Mouse (Mus musculus) kidney, postnatal 4 days (tissue): ENCODE measurements around the gene Gm17268.

Experiments used
- DNase-seq, 2 experiments: peaks; one replicate each; pipeline ENCODE4 v3.0.0; 2021; ENCODE audit warnings: mixed read lengths in 2 of 2

Gene Gm17268

GRCm38 (mm10) chr11:82038535-82038934, at the start of gene Gm17268:
Gene Gm17268, minus strand, starts transcription at chr11:82038562.
- no peak for DNase-seq

DNA sequence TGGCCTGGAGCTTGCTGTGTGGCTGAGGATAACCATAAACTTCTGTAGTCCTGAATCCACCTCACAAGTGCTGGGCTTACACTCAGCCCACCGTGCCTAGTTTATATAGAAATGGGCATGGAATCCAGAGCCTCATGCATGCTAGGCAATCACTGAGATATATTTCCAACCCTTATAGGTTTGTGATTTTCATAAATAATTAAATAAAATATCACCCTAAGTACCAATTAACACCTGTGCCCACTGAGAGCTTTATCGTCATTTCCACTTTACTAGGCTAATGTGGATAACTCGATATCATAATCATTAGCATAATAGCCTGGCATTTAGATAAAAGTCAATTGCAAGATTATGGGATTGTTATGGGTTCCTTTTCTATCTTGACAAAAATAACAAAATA, 46.0 kb upstream of the Gm17268 start:
- DNase-seq = no peak

GRCm38 (mm10) chr11:82080865-82081264, 42.5 kb upstream of the Gm17268 start:
- no peak for DNase-seq

GRCm38 (mm10) chr11:82078136-82078730, 39.9 kb upstream of the Gm17268 start:
- DNase-seq = no peak

- DNase-seq = no peak
Observed at GRCm38 (mm10) chr11:82077031-82077430, 38.7 kb upstream of the Gm17268 start.

- no peak for DNase-seq
Observed at GRCm38 (mm10) chr11:82073686-82074085, 35.3 kb upstream of the Gm17268 start.

- DNase-seq = no peak
Observed at GRCm38 (mm10) chr11:82072984-82073383, 34.6 kb upstream of the Gm17268 start.

DNA sequence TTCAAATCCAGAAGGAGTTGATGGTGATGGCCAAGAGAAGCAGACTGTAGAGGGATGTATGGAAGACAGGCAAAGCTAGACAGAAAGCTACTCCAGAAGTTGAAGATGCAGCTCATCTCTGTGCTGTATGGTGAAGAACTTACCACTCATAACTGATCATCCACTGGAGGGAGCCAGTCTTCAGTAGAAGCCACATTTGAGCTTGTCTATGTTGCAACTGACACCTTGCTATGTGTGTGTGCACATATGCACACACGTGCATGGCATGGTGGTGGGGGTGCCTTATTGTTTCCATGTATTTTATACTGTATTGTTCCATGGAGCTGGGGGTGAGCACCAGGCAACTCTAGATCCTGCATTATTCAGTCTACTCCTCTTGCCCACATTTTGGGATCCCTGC, 34.0 kb upstream of the Gm17268 start:
- no peak for DNase-seq

DNA sequence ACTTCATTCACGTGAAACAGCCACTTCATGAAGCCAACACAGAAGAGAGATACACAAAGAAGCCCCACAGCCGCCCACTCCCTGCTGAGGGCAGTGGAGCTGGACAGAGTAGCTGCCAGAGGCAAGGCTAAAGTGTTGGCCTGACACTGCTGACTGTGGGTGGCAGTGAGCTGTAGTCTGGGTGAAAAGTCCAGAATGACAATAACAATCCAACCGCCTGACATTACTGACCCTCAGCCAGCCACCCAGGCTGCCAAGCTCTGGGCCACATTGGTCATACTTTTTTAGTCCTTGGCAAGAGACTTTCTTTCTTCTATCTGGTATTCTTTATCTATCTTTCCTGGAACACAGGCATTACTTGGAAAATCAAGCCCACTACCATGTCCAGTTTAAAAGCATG, 32.7 kb upstream of the Gm17268 start:
- no peak for DNase-seq

DNA sequence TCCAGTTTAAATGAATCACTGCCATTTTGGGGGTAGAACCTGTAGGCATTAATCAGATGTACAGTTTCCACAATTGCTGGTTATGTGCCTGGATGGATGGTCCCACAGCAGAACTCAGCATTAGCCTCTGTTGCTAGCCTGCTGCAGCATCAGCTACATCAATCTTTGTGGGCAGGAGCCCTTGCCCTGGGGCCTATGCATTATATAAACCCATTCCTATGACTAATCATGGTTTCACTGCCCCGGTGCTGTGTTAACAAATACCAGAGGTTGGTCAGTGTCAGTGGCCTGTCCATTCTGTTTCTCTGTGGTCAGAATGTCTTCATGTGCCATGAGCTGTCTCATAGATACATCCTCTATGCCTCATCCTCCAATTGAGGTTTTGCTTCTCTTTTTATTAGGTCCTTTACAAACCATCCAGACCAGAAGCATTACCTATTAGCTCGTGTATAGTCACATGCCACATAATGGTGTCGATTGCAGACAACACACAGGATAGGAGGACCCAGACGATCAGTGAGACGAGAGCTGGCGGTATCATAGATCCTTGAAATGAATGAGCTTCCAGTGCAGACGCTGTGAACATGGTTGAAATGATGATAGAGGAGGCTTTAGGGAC, 28.7 kb upstream of the Gm17268 start:
- DNase-seq = no peak

DNA sequence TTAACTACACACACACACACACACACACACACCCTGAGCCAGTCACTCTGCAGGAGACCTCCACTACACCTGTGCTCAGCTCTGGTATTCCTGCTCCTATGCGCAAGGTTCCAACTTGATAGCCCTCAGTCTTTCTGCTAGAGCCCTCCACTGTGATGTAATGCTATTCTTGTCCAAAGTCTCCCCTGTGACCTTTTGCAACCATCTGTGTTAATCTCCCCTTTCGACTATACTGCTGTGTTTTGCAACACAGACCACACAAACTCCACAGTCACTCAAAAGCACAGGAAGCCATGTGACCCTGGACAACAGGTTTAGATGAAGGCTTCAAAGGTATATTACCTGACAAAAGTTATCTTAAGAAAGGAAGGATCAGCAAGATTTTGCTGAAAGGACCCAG, 25.1 kb upstream of the Gm17268 start:
- DNase-seq = no peak

GRCm38 (mm10) chr11:82062226-82062625, 23.9 kb upstream of the Gm17268 start:
- DNase-seq = no peak

DNA sequence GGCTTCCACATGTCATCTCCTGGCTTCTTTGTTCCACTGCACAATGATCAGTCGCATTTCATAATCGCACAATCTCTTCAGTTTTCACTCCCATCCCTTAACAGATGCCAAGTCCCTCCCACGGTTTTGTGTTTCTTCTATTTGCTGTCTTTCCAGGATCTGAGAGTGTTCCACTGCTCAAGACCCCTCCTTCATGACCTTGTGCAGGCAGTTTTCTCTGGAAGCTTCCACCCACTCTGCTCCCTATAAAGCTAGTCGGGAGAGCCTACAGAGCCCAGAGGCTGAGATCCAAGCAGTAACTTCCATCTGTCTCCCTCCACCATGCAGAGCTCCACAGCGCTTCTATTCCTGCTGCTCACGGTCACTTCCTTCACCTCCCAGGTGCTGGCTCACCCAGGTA, 19.3 kb upstream of the Gm17268 start, which contains the start of gene Ccl11:
TSS of gene Ccl11 (plus strand) at position 178 of the 400 bp plus-strand sequence.
- no peak for DNase-seq

DNA sequence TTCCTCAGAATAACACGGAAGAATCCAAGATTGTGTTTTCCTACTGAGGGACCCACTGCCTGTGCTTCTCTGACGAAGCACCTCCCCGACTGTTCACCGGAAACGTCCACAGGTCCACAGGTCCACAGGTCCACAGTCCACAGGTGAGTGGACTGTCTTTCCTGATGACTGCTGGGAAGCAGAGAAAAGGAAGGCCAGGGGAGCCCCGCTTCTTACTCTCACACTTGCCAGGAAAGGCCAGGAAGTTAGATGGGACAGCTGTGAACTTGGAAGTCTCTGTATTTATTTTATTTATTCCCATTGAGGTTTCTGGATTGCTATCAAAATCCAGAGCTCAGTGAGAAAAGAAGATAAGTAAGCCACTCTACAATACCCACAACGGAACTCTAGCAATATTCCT, 15.5 kb upstream of the Gm17268 start:
- peak; percentile 18 to 22 for DNase-seq

DNA sequence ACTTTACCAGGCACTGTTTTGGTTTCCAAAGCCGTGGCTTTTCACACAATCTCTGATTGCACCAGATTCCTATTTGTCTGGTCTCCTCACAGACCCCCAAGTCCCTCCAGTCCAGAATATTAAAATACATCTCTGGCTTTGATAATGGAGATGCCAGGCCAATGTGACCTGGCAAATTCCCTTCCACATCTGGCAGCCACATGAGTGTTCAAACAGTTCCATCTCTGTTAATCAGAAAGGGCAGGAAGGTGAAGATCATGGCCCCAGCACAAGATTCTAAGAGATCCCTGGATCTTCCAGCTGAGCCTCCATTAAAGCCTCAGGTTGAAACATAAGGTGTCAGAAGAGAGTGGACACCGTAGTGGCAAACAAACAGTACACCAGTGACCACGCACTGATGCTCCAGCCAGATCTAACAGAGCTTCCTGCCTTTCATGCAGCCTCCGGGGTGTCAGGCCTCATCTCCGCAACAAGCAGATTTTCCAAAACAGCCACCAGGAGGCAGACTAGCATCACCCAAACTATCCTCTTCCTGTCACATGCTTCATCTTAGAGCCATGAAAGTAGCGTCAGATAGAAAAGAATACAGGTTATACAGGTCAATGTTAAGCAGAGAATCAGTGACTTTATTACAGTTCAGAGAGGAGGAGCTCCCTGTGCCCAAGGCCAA, 9.5 kb upstream of the Gm17268 start:
- DNase-seq = peak; percentile 66 to 67

DNA sequence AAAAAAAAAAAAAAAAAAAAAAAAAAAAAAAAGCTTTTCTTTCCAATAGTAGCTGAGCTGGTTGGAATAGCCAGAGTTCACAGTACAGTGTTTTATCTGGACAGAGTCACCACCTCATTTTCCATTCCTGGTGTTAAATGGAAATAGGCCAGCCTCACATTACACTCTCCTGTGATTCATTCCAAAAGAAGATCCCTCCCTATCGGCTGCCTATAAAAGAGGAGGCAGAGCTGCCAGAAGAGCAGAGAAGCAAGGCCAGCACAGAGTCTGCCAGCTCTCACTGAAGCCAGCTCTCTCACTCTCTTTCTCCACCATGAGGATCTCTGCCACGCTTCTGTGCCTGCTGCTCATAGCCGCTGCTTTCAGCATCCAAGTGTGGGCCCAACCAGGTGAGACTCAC, 7.1 kb upstream of the Gm17268 start, which contains the start of gene Ccl7:
TSS of gene Ccl7 (plus strand) at position 242 of the 400 bp plus-strand sequence.
- no peak for DNase-seq

GRCm38 (mm10) chr11:82041671-82042080, 3.3 kb upstream of the Gm17268 start:
- peak in 1 of 2 experiments; percentile 21 for DNase-seq

GRCm38 (mm10) chr11:82039132-82039660, 834 bp upstream of the Gm17268 start:
- no peak for DNase-seq

DNA sequence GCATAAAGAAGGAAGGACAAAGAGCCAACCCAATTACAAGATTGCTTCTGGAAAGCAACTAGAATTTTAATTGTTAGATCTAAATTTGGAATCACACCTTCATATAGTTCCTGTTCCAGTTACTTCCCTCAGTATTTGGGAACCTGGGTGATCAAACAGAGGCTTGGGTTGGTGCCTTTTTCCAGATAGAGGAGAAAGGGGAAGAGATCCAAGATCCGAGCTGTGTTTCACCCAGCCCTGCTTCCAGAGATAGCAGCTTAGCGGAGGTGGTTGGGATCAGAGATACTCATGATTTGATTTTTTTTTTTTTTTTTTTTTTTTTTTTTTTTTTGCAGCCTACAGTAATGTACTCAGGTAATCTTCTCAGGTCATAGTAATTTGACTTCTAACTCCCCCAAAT, 2.5 kb downstream of the Gm17268 start:
- no peak for DNase-seq

- DNase-seq = peak; percentile 39 to 60
Observed at GRCm38 (mm10) chr11:82035356-82035755, 3.0 kb downstream of the Gm17268 start, which contains the start of gene Ccl2. Gene Ccl2, plus strand, starts transcription at chr11:82035571.

GRCm38 (mm10) chr11:82034446-82034845, 3.9 kb downstream of the Gm17268 start:
- DNase-seq = no peak

DNA sequence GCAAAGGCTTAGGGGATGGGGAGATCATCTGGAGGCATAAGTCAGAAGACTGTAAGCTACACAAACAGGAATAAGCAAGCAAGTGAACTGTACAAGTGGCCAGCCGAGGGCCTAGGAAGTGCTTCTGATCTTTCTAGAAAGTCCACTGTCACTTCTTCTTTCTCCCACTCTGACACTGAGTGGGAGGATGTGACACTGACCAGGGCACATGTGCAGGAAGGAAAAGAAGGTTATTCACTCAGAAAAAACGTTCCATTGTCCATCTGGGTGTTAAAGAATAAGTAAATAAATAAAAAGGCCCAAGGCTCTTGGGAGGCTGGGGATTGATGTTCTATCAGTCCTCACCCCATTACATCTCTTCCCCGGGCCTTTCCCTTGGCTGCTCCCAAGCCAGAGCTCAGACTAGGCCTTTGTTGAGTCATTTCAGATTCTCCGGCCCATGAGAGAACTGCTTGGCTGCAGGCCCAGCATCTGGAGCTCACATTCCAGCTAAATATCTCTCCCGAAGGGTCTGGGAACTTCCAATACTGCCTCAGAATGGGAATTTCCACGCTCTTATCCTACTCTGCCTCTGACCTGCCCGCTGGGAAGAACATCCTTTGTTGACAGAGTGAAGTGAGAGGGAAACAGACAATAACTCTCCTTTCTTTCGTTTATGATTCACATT, 5.6 kb downstream of the Gm17268 start:
- DNase-seq = peak; percentile 77 to 82

DNA sequence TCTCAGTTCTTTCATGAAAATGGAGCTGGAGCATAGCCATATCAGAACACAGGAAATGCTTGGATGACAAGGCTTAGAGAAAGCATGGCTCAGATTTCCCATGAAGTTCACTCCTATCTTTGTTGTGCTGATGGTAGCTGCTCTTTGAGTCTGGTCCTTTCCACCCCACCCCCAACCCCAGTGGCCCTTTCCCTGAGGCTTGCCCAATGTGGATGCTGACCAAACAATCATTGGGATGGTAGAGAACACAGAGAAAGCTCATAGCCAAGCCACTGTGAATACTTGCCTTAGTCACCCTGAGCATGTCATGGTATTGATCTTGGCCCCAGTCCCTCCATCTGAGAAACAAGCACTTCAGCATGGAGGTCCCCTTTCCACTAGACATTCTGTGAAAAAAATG, 6.2 kb downstream of the Gm17268 start:
- DNase-seq = no peak
